Mouse (Mus musculus): ENCODE results near the gene Eif3f. TPM values are rescaled to one million over a fixed set of nuclear protein-coding genes. Genes with fewer than 3 reads are reported as not detected.

Gene Eif3f
- total and polyA plus RNA-seq, 3 experiments = 86.9 to 172 (median 119) TPM

GRCm38 (mm10) chr7:108903969-108904368 is 30.2 kb upstream of the Eif3f start:
- in situ Hi-C loops (cut with MboI; ENCODE audit: low pct_ligation_motif_present, low pct_unique_long_range_greater_than_20kb, low sequenced_read_pairs) = no loop called here
- no peak overlapping the region for H3K9ac ChIP-seq (ENCODE audit: insufficient read depth, low read depth)
- no peaks in the 10 kb centered on the region for H3K4me1 ChIP-seq (ENCODE audit: control insufficient read depth in 1 of 2, insufficient read depth in 2 of 2)
- no peaks in the 10 kb centered on the region for H3K79me2 ChIP-seq (replicated peaks; ENCODE audit: control insufficient read depth, extremely low read depth, insufficient read depth, poor library complexity, severe bottlenecking)
- H3K4me2 ChIP-seq (ENCODE audit: insufficient read depth, low read depth, poor library complexity, severe bottlenecking) = no peak overlapping the region
- no peak overlapping the region for H3K27ac ChIP-seq (ENCODE audit: insufficient read depth, low read depth)
- DNase-seq (ENCODE audit: extremely low read depth) = no peak
- dilution Hi-C loops (cut with MboI; ENCODE audit: extremely low pct_ligation_motif_present, extremely low pct_unique_long_range_greater_than_20kb, low sequenced_read_pairs) = no loop called here
- no peak overlapping the region for H3K4me3 ChIP-seq (replicated peaks in 1 of 3; ENCODE audit: low read depth in 2 of 3, low read length in 2 of 3, poor library complexity in 1 of 3)
- H3K36me3 ChIP-seq (replicated peaks in 1 of 2; ENCODE audit: control insufficient read depth in 1 of 2, insufficient read depth in 1 of 2, low read length in 1 of 2) = no peaks in the 10 kb centered on the region
- TF ChIP-seq SMC3 (IDR thresholded peaks at IDR 0.05; ENCODE audit: low read depth, low read length) (no peak), USF1 (IDR thresholded peaks at IDR 0.05; ENCODE audit: low read depth, low read length) (no peak), ELF1 (IDR thresholded peaks at IDR 0.05; ENCODE audit: low read depth, low read length) (no peak), ZMIZ1 (IDR thresholded peaks at IDR 0.05; ENCODE audit: low read depth, low read length) (no peak), RCOR1 (conservative IDR thresholded peaks at IDR 0.05; ENCODE audit: low read depth, low read length) (no peak)
- H3K27me3 ChIP-seq (replicated peaks) = peaks cover 38% of the 10 kb centered on the region
- H3K9me3 ChIP-seq (replicated peaks; ENCODE audit: low read length) = no peaks in the 10 kb centered on the region

DNA sequence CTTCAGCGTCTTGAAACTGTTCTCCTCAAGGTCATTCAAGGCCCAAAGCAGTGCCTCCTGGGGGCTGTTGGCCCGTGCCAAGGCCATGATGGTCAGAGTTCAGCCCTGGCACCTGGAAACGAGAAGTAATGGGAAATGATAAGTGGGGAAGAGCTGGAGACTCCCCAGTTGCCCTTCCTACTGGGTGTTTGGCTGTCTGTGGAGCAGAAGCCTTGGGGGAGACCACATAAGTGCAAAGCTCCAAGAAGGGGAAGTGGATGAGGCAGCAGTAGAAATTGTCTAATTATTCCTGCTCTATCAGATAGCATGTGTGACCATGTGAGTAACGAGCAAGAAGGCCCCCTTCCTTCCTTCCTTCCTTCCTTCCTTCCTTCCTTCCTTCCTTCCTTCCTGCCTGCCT is 7.2 kb upstream of the Eif3f start:
- dilution Hi-C loops (cut with MboI; ENCODE audit: extremely low pct_ligation_motif_present, extremely low pct_unique_long_range_greater_than_20kb, low sequenced_read_pairs) (no loop called here), in situ Hi-C loops (cut with MboI; ENCODE audit: low pct_ligation_motif_present, low pct_unique_long_range_greater_than_20kb, low sequenced_read_pairs) (no loop called here)
- peaks cover 40% of the 10 kb centered on the region for H3K27me3 ChIP-seq (replicated peaks)
- no peaks in the 10 kb centered on the region for H3K36me3 ChIP-seq (replicated peaks in 1 of 2; ENCODE audit: control insufficient read depth in 1 of 2, insufficient read depth in 1 of 2, low read length in 1 of 2)
- no peak for DNase-seq (ENCODE audit: extremely low read depth)
- no peak overlapping the region for H3K4me2 ChIP-seq (ENCODE audit: insufficient read depth, low read depth, poor library complexity, severe bottlenecking)
- no peak overlapping the region for H3K4me3 ChIP-seq (replicated peaks in 1 of 3; ENCODE audit: low read depth in 2 of 3, low read length in 2 of 3, poor library complexity in 1 of 3)
- no peak overlapping the region for H3K9ac ChIP-seq (ENCODE audit: insufficient read depth, low read depth)
- no peak overlapping the region for H3K27ac ChIP-seq (ENCODE audit: insufficient read depth, low read depth)
- 0 out of 4 replicates have a peak, but pooled peaks cover 0 to 2% of the 10 kb centered on the region in 2 experiments for H3K4me1 ChIP-seq (ENCODE audit: control insufficient read depth in 1 of 2, insufficient read depth in 2 of 2)
- H3K79me2 ChIP-seq (replicated peaks; ENCODE audit: control insufficient read depth, extremely low read depth, insufficient read depth, poor library complexity, severe bottlenecking) = no peaks in the 10 kb centered on the region
- TF ChIP-seq POLR2A (IDR thresholded peaks at IDR 0.05; ENCODE audit: low read depth, low read length) = no peak
- no peak for TF ChIP-seq ZMIZ1 (IDR thresholded peaks at IDR 0.05; ENCODE audit: low read depth, low read length)
- no peak for TF ChIP-seq USF1 (IDR thresholded peaks at IDR 0.05; ENCODE audit: low read depth, low read length)
- no peak for TF ChIP-seq PAX5 (IDR thresholded peaks at IDR 0.05; ENCODE audit: low read length)
- TF ChIP-seq JUND (conservative IDR thresholded peaks at IDR 0.05; ENCODE audit: low read depth, low read length) = no peak
- no peak for TF ChIP-seq CTCF (conservative IDR thresholded peaks at IDR 0.05 in 1 of 2, IDR thresholded peaks at IDR 0.05 in 1 of 2; ENCODE audit: low read depth in 2 of 2, low read length in 2 of 2)
- no peak for TF ChIP-seq ELF1 (IDR thresholded peaks at IDR 0.05; ENCODE audit: low read depth, low read length)
- no peak for TF ChIP-seq MEF2A (IDR thresholded peaks at IDR 0.05; ENCODE audit: borderline replicate concordance, low read depth, low read length)
- no peak for TF ChIP-seq RCOR1 (conservative IDR thresholded peaks at IDR 0.05; ENCODE audit: low read depth, low read length)
- TF ChIP-seq TCF12 (IDR thresholded peaks at IDR 0.05; ENCODE audit: low read depth, low read length) = no peak
- TF ChIP-seq BHLHE40 (IDR thresholded peaks at IDR 0.05; ENCODE audit: low read depth, low read length) = no peak
- TF ChIP-seq NRF1 (IDR thresholded peaks at IDR 0.05; ENCODE audit: low read depth, low read length) = no peak
- H3K9me3 ChIP-seq (replicated peaks; ENCODE audit: low read length) = no peaks in the 10 kb centered on the region
